Mouse (Mus musculus) lung, embryonic 15.5 days (tissue): ENCODE data around the gene Pcdh9. TPM values are rescaled to one million over a fixed set of nuclear protein-coding genes. Genes with fewer than 3 reads are reported as not detected.

ENCODE experiments used
- ATAC-seq: fragments of 200-750 bp; cut with Nextera tagmentation; 2 replicates; pipeline ENCODE4 v1.8.0; 2017; ENCODE audit warnings: moderate number of reproducible peaks, borderline replicate concordance; ENCODE audit not compliant: low FRiP score, low TSS enrichment; ENCODE audit errors: extremely low read depth
- H3K27ac ChIP-seq: fragments of 300-500 bp; sonication (generic); 2 replicates; pipeline ENCODE4 v1.5.1; 2015; ENCODE audit warnings: moderate library complexity, mild to moderate bottlenecking, inconsistent platforms
- H3K27me3 ChIP-seq: fragments of 300-500 bp; sonication (generic); 2 replicates; pipeline ENCODE4 v1.6.1; 2015; ENCODE audit warnings: inconsistent platforms
- H3K36me3 ChIP-seq: fragments of 300-500 bp; sonication (generic); 2 replicates; pipeline ENCODE4 v1.6.1; 2015; ENCODE audit warnings: inconsistent platforms
- H3K4me1 ChIP-seq: fragments of 300-500 bp; sonication (generic); 2 replicates; pipeline ENCODE4 v1.6.1; 2015; ENCODE audit warnings: inconsistent platforms
- H3K4me2 ChIP-seq: fragments of 300-500 bp; sonication (generic); 2 replicates; pipeline ENCODE4 v1.6.1; 2015; ENCODE audit warnings: inconsistent platforms, mild to moderate bottlenecking, moderate library complexity
- H3K4me3 ChIP-seq: fragments of 300-500 bp; sonication (generic); 2 replicates; pipeline ENCODE4 v1.5.1; 2015; ENCODE audit warnings: mild to moderate bottlenecking, inconsistent platforms
- H3K9ac ChIP-seq: fragments of 300-500 bp; sonication (generic); 2 replicates; pipeline ENCODE4 v1.6.1; 2015; ENCODE audit warnings: inconsistent platforms
- H3K9me3 ChIP-seq: fragments of 300-500 bp; sonication (generic); 2 replicates; pipeline ENCODE4 v1.6.1; 2016; ENCODE audit warnings: inconsistent platforms
- WGBS: fragments of 180-500 bp; shearing (Covaris S2); methylation state at CpG from one replicate; pipeline ENCODE4 v1.1.7; 2015; 5-methylcytosine and 5-hydroxymethylcytosine counted together
- polyA plus RNA-seq: library from polyadenylated mRNA; unstranded; fragments of >200 nt; fragmentation: Nextera tagmentation; extraction: Ambion mirVana; gene quantifications from 2 replicates; pipeline ENCODE4 v1.2.1, GENCODE M21; 2015

The Pcdh9 gene
- polyA plus RNA-seq, 1 experiment from 2014 or later: 10.3 TPM

DNA sequence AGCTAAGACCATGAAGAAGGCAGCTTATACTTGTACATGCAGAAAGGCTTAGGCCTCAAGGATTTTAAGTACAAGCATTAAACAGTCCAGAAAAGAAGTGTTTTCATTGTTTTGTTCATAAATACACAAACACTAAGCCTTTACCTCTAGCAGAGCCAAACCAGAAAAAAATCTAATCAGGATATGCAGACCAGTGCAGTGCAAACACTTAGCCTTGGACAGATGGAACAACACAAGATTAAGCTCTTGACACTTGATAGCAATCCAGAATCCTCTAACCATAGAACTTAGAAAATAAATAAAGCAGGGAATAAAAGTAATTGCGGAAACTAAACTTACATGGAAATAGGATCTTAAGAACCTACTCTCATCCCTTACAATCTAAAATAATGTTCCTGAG lies 10.4 kb downstream of the Pcdh9 start:
- H3K27ac ChIP-seq: no peak overlapping the region
- no peak overlapping the region for H3K4me2 ChIP-seq
- no peak overlapping the region for H3K9ac ChIP-seq
- H3K4me3 ChIP-seq: no peak overlapping the region
- no peaks in the 10 kb centered on the region for H3K36me3 ChIP-seq
- no peaks in the 10 kb centered on the region for H3K9me3 ChIP-seq
- H3K27me3 ChIP-seq: no peaks in the 10 kb centered on the region
- WGBS: 98% methylated on average over 1 of the region's 1 CpGs
- no peak for ATAC-seq
- H3K4me1 ChIP-seq: peaks cover 4% of the 10 kb centered on the region; the same call in 1 of the 2 replicates

DNA sequence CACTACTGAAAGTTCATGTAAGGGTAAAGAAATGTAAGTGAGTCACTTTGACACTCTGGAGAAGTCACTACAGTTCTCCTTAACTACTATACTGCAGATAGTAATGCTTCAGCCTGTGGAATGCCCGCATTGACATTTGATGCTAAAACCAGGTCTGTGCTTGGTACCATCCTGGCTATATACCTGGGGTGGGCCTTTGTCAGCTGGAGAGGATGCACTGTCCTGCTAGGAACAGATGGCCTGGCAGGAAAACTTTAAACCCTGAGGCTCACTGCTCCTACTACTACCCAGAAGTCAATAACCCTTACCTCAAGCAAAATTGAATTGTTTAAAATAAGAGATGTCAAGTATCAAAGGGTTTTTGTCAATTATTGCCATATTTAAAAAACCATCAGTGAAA lies 14.5 kb downstream of the Pcdh9 start:
- 84% methylated on average over 1 of the region's 1 CpGs for WGBS
- no peak overlapping the region for H3K4me3 ChIP-seq

DNA sequence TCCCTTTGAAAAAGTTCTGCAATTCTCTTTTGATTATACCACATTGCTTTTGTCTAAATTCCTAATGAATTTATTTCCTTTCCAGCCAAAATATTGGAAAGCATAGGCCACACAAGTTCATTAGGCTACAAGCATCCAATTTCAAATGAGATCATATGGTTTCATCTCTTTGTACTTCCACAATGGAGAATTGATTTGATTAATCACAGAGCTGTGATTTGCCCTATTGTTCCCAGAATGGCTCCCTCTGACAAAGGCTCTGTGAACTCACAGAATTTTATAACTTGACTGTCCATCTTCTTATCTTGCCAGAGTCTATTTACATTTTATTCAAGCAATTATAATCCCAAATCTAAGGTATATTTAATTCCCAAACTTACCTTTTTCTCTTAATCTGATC lies 22.3 kb downstream of the Pcdh9 start:
- Histone ChIP-seq H3K4me3 (no peak overlapping the region), H3K4me1 (no peaks in the 10 kb centered on the region), H3K4me2 (no peak overlapping the region), H3K27me3 (no peaks in the 10 kb centered on the region), H3K27ac (no peak overlapping the region), H3K36me3 (no peaks in the 10 kb centered on the region), H3K9me3 (no peaks in the 10 kb centered on the region), H3K9ac (no peak overlapping the region)
- ATAC-seq: no peak

More for the DNA sequence above, 14.5 kb downstream of the Pcdh9 start:
- Histone ChIP-seq H3K36me3 (no peaks in the 10 kb centered on the region), H3K9ac (no peak overlapping the region), H3K4me1 (no peaks in the 10 kb centered on the region), H3K27me3 (no peaks in the 10 kb centered on the region), H3K9me3 (no peaks in the 10 kb centered on the region), H3K4me2 (no peak overlapping the region), H3K27ac (no peak overlapping the region)
- ATAC-seq: no peak

DNA sequence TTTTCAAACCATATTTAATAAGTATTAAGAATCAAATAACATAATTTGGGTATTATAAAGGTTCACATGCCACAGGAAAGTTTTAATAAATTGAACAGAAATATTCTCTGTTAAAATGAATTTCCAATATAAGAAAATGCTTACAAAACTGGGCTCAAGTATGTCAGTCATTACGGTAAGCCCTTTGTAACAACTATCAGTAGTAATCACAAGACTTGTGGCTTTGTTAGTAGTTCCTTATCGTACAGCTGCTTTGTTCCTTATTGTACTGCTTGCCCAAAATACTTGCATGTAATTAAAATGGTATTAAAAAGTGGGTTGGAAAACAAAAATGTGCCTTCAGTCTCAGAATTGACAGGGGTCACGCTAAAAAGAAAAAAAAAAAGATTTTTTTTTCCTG lies 32.4 kb downstream of the Pcdh9 start:
- no peak overlapping the region for H3K9ac ChIP-seq
- ATAC-seq: no peak
- no peak overlapping the region for H3K4me2 ChIP-seq

DNA sequence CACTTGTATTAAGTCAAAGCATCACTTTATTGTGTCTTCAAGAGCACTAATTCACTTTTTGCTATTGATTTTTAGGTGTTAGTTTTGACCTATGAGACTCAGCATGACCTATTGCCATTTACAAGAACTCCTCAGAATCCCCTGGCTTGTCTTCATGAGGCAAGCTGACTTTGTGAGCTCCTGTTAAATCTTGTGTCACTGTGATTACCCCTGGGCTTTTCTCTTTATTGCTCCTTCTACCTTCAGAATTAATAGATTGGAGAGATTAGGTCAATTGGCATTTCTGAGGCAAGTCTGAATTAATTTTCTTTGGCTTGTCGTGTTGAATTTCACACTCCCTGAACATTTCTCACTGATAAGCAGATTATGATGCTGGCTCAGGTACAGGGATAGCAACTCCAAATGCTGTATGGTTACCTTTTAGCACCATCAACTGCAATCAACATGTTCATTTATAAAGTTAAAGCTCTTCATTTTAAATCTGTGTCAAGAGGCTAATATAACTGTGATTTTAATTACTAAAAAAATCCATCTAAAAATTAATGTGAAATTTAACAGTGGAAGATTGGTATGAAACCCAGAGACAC lies 44.3 kb downstream of the Pcdh9 start:
- Histone ChIP-seq H3K4me3 (no peak overlapping the region), H3K27me3 (no peaks in the 10 kb centered on the region), H3K36me3 (no peaks in the 10 kb centered on the region), H3K27ac (no peak overlapping the region), H3K4me2 (no peak overlapping the region), H3K9ac (no peak overlapping the region), H3K4me1 (no peaks in the 10 kb centered on the region), H3K9me3 (no peaks in the 10 kb centered on the region)
- ATAC-seq: no peak
- WGBS: 60% methylated on average over 1 of the region's 1 CpGs

More for the DNA sequence above, 32.4 kb downstream of the Pcdh9 start:
- no peaks in the 10 kb centered on the region for H3K36me3 ChIP-seq
- H3K4me3 ChIP-seq: no peak overlapping the region
- no peaks in the 10 kb centered on the region for H3K9me3 ChIP-seq
- H3K27me3 ChIP-seq: no peaks in the 10 kb centered on the region
- no peak overlapping the region for H3K27ac ChIP-seq
- 78% methylated on average over 3 of the region's 3 CpGs for WGBS
- no peaks in the 10 kb centered on the region for H3K4me1 ChIP-seq

DNA sequence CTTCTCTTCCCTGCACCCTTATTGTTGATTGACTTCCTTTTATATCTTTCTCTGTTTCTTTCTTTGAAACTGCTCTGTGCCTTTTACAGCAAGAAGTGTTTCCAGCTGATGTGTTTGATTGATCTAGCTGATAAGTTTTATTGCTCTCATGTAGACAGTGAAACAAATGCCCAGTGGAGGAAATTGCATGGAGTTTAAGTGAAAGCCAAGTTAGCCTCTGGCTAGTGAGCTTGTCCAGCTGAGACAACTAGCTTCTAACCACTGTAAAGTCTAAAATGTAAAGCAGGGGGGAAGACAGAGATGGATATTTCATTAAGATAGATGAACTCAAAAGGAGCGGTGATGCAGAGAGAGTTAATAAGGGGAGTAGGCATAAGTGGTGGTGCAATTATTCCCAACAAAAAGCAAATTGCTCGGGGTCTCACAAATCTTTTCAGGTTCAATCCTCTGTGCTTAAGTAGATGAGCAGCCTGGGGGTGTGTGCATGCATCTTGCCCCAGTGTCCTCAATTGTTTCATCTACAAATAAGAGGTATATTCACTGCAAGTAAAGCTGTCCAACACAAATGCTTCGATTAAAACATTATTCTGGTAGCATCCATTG lies 47.7 kb downstream of the Pcdh9 start:
- ATAC-seq: no peak
- no peaks in the 10 kb centered on the region for H3K4me1 ChIP-seq
- no peak overlapping the region for H3K4me2 ChIP-seq
- no peak overlapping the region for H3K9ac ChIP-seq
- no peaks in the 10 kb centered on the region for H3K36me3 ChIP-seq
- no peak overlapping the region for H3K4me3 ChIP-seq
- H3K27me3 ChIP-seq: no peaks in the 10 kb centered on the region
- 80% methylated on average over 3 of the region's 3 CpGs for WGBS
- no peaks in the 10 kb centered on the region for H3K9me3 ChIP-seq
- no peak overlapping the region for H3K27ac ChIP-seq

DNA sequence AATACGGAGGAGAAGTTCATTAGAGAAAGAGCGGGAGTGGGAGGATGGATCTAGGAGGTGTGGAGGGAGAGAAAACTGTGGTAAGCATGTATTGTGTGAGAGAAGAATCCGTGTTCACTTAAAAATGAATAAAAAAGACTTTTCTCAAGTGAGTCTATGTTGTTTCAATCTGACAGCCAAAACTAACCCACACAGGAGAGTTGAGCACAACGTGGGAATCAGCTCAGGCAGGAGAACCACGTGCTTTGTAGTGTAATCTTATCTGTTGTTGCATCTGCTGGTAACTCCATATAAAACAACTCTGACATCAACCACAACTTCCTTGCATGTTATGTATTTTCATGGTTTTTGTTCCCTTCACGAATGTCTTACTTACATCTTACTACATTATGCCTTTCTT lies 58.0 kb downstream of the Pcdh9 start:
- no peak overlapping the region for H3K4me3 ChIP-seq
- ATAC-seq: no peak
- 79% methylated on average over 6 of the region's 6 CpGs for WGBS
- H3K4me1 ChIP-seq: no peaks in the 10 kb centered on the region
- H3K4me2 ChIP-seq: no peak overlapping the region
- no peaks in the 10 kb centered on the region for H3K9me3 ChIP-seq
- no peaks in the 10 kb centered on the region for H3K36me3 ChIP-seq
- H3K9ac ChIP-seq: no peak overlapping the region
- H3K27me3 ChIP-seq: no peaks in the 10 kb centered on the region
- no peak overlapping the region for H3K27ac ChIP-seq

DNA sequence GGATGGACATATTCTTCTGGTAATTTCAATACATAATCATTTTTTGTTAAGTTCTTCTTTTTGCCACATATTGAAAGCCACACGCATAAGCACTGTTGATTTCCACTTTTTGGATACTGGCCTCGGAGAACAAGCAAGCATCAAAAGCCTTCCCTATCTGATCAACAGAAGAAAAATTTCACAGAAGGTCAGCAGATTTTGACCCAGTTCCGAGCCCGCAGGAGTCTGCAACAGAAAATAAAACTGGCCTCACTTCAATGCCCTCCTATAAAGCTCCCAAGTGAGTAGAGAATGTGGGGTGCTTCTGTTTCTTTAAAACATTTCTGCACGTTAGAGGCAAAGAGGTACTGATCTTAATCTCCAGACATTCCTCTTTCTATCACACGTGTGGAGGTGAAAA lies 63.3 kb downstream of the Pcdh9 start:
- WGBS: 55% methylated on average over 6 of the region's 6 CpGs
- Histone ChIP-seq H3K4me1 (no peaks in the 10 kb centered on the region), H3K36me3 (no peaks in the 10 kb centered on the region), H3K27ac (no peak overlapping the region), H3K4me3 (no peak overlapping the region), H3K27me3 (no peaks in the 10 kb centered on the region), H3K9ac (no peak overlapping the region), H3K9me3 (no peaks in the 10 kb centered on the region), H3K4me2 (no peak overlapping the region)
- ATAC-seq: no peak

DNA sequence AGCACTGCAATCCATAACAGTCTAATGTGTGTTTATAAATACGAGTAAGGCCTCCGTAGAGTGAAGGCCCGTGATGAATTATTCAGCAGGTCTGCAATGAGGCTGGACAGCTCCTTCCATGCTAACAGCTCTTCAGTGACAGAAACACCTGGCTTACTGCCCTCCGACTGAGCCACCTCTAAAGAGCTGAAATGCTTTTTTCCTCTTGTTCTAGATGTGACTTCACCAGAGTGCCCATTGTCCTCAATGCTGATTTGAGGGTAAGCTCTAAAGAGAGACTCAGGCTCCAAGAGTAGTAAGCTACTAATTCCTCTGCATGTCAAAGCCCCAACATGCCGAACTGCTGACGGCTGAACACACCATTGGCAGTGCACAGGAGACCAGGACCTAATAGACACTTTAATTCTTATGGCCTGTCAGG lies 64.4 kb downstream of the Pcdh9 start:
- Histone ChIP-seq H3K4me2 (no peak overlapping the region), H3K27ac (no peak overlapping the region), H3K4me1 (no peaks in the 10 kb centered on the region), H3K27me3 (no peaks in the 10 kb centered on the region), H3K9ac (no peak overlapping the region), H3K9me3 (no peaks in the 10 kb centered on the region), H3K36me3 (no peaks in the 10 kb centered on the region), H3K4me3 (no peak overlapping the region)
- WGBS: 49% methylated on average over 6 of the region's 6 CpGs
- no peak for ATAC-seq

DNA sequence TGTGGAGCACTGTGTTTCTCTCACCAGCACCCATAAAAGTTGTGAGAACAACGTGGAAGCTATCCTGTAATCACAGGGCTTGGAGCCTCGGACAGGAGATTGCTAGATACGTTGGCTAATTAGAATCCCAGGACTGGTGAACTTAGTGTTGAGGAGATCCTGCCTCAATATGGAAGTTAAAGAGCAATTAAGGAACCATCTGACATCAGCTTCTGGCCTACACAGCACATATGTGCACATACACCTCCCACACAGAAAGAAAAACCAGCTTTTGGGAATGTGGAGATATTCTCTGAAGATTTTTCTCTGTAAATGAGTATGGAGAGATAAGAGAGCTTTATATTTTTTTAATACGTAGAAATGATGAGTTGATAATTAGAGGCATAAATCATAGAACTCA lies 71.6 kb downstream of the Pcdh9 start:
- no peaks in the 10 kb centered on the region for H3K9me3 ChIP-seq
- no peak overlapping the region for H3K4me2 ChIP-seq
- no peak overlapping the region for H3K4me3 ChIP-seq
- ATAC-seq: no peak
- H3K36me3 ChIP-seq: no peaks in the 10 kb centered on the region
- H3K27me3 ChIP-seq: no peaks in the 10 kb centered on the region
- WGBS: 80% methylated on average over 4 of the region's 4 CpGs
- H3K27ac ChIP-seq: no peak overlapping the region
- H3K4me1 ChIP-seq: no peaks in the 10 kb centered on the region
- H3K9ac ChIP-seq: no peak overlapping the region

DNA sequence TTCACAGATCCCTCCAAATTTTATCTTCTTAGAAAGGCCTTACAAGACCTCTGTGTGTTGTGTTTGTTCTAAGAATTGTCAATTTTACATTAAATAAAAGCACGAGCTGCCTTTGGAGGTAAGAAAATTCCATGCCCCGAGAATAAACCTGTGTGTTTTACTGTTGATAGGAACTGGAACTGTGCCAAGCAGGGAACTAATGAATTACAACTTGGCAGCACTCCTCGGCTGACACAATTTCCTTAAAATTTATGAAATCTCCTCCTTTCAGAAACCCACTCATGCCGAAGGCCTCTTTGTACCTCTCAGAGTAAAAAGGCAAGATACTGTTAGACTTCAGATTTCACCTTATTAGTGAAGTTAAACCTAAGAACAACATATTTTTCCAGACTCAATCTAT lies 72.9 kb downstream of the Pcdh9 start:
- no peaks in the 10 kb centered on the region for H3K9me3 ChIP-seq
- H3K36me3 ChIP-seq: no peaks in the 10 kb centered on the region
- no peak overlapping the region for H3K4me2 ChIP-seq
- H3K4me1 ChIP-seq: no peaks in the 10 kb centered on the region
- no peak for ATAC-seq
- no peak overlapping the region for H3K9ac ChIP-seq
- H3K27ac ChIP-seq: no peak overlapping the region
- no peak overlapping the region for H3K4me3 ChIP-seq
- no peaks in the 10 kb centered on the region for H3K27me3 ChIP-seq
- 22% methylated on average over 4 of the region's 4 CpGs for WGBS

DNA sequence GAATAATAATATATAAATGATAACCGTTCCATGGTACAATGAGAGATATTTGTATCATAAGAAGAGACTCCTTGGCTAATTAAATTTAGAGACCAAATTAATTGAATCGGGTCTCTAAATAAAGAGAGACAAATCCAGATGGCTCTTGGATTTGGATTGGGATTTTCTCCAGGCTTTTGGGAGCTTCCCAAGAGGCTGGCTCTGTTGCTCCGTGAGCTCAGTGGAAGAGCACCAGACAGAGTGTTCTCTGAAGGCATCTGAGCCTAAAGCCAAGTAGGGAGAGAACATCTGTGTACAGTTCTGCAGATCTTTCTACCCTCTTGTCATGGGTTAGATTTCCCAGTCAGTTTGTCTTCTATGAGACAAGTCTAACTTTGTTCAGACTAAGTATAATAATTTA lies 95.9 kb downstream of the Pcdh9 start:
- Histone ChIP-seq H3K4me3 (no peak overlapping the region), H3K9me3 (no peaks in the 10 kb centered on the region), H3K4me1 (no peaks in the 10 kb centered on the region), H3K27ac (no peak overlapping the region), H3K9ac (no peak overlapping the region), H3K36me3 (no peaks in the 10 kb centered on the region), H3K4me2 (no peak overlapping the region), H3K27me3 (no peaks in the 10 kb centered on the region)
- 90% methylated on average over 3 of the region's 3 CpGs for WGBS
- ATAC-seq: no peak

DNA sequence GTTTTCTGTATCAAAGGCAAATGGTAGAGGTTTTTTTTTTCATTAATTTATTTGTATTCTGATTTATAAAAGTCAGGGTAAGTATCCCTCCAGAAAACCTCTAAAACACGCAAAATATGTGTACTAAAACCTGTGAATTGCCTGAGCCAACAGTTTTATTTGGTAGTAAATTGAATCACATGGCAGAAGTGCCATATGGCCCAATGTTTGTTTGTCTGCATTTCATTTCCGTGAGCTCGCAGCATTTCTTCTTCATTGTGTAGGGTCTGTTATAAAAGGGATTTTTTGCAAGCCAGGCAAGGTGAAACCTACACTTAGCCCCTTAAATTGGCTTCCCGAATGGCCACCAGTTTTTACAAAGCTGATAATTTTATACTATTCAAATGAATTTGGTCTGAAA lies 104.2 kb downstream of the Pcdh9 start:
- H3K9ac ChIP-seq: no peak overlapping the region
- no peaks in the 10 kb centered on the region for H3K4me1 ChIP-seq
- WGBS: 76% methylated on average over 4 of the region's 4 CpGs
- no peaks in the 10 kb centered on the region for H3K27me3 ChIP-seq
- no peak overlapping the region for H3K27ac ChIP-seq
- H3K36me3 ChIP-seq: no peaks in the 10 kb centered on the region
- no peak overlapping the region for H3K4me3 ChIP-seq
- no peak for ATAC-seq
- H3K4me2 ChIP-seq: no peak overlapping the region
- H3K9me3 ChIP-seq: no peaks in the 10 kb centered on the region
